Mouse (Mus musculus) CH12.LX (cell line): ENCODE results near the gene Smim1.

ENCODE experiments used
- CHD1 ChIP-seq: IDR thresholded peaks from 2 replicates; pipeline ENCODE4 v1.6.1; 2012; ENCODE audit warnings: low read depth, low read length, improper control_type of control experiment, inconsistent platforms
- CHD2 ChIP-seq: IDR thresholded peaks from 2 replicates; pipeline ENCODE4 v1.6.1; 2011; ENCODE audit warnings: low read length, improper control_type of control experiment
- CTCF ChIP-seq, 2 experiments: IDR thresholded peaks in 1 of 2; conservative IDR thresholded peaks in 1 of 2; 2 replicates each; pipeline ENCODE4 v1.5.1; 2011 to 2012; ENCODE audit warnings: low read depth in 2 of 2, low read length in 2 of 2, improper control_type of control experiment in 1 of 2, inconsistent platforms in 1 of 2, mild to moderate bottlenecking in 1 of 2, moderate library complexity in 1 of 2
- E2F4 ChIP-seq: IDR thresholded peaks from 2 replicates; pipeline ENCODE4 v1.6.1; 2011; ENCODE audit warnings: low read depth, low read length, improper control_type of control experiment; ENCODE audit not compliant: insufficient replicate concordance
- GABPA ChIP-seq: IDR thresholded peaks from 2 replicates; pipeline ENCODE4 v1.6.1; 2012; ENCODE audit warnings: low read depth, low read length, improper control_type of control experiment, inconsistent platforms; ENCODE audit not compliant: insufficient replicate concordance
- MAFK ChIP-seq: IDR thresholded peaks from 2 replicates; pipeline ENCODE4 v1.6.1; 2011; ENCODE audit warnings: low read length, improper control_type of control experiment; ENCODE audit not compliant: insufficient replicate concordance
- MAX ChIP-seq: IDR thresholded peaks from 2 replicates; pipeline ENCODE4 v1.6.1; 2011; ENCODE audit warnings: low read length, improper control_type of control experiment
- POLR2A ChIP-seq: IDR thresholded peaks from 2 replicates; pipeline ENCODE4 v1.6.1; 2011; ENCODE audit warnings: low read depth, mild to moderate bottlenecking, improper control_type of control experiment, low read length
- POLR2AphosphoS2 ChIP-seq: IDR thresholded peaks from 2 replicates; pipeline ENCODE4 v1.6.1; 2011; ENCODE audit warnings: low read depth, low read length, improper control_type of control experiment
- RAD21 ChIP-seq: IDR thresholded peaks from 2 replicates; pipeline ENCODE4 v1.6.1; 2011; ENCODE audit warnings: low read depth, mild to moderate bottlenecking, low read length, improper control_type of control experiment, moderate library complexity
- TCF12 ChIP-seq: IDR thresholded peaks from 2 replicates; pipeline ENCODE4 v1.6.1; 2014; ENCODE audit warnings: low read depth, mild to moderate bottlenecking, inconsistent platforms, low read length, improper control_type of control experiment
- USF1 ChIP-seq: IDR thresholded peaks from 2 replicates; pipeline ENCODE4 v1.6.1; 2014; ENCODE audit warnings: low read depth, mild to moderate bottlenecking, inconsistent platforms, low read length, improper control_type of control experiment
- ZC3H11A ChIP-seq: IDR thresholded peaks from 2 replicates; pipeline ENCODE4 v1.6.1; 2012; ENCODE audit warnings: low read depth, mild to moderate bottlenecking, inconsistent platforms, low read length, improper control_type of control experiment
- ZMIZ1 ChIP-seq: IDR thresholded peaks from 2 replicates; pipeline ENCODE4 v1.6.1; 2012; ENCODE audit warnings: low read depth, mild to moderate bottlenecking, inconsistent platforms, low read length, improper control_type of control experiment

DNA sequence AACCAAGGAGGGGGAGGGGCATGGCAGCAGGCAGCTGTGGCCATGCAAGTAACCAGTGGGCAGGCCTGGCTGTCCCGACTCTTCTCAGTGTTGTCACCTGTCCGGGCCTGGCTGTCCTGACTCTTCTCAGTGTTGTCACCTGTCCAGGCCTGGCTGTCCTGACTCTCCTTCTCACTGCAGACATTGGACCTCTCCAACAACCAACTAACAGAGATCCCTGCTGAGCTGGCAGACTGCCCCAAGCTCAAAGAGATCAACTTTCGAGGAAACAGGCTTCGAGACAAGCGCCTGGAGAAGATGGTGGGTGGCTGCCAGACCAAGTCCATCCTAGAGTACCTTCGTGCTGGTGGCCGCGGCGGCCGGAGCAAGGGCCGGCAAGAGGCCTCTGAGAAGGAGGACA lies 10.6 kb downstream of the Smim1 start:
- TF ChIP-seq GABPA (no peak), CHD1 (no peak), CTCF (conservative IDR thresholded peaks at IDR 0.05 in 1 of 2, IDR thresholded peaks at IDR 0.05 in 1 of 2; ENCODE audit: low read depth in 2 of 2, low read length in 2 of 2) (no peak), E2F4 (no peak), ZMIZ1 (no peak), POLR2AphosphoS2 (no peak), ZC3H11A (no peak), RAD21 (no peak), TCF12 (no peak), MAFK (no peak), POLR2A (no peak), USF1 (no peak), CHD2 (no peak), MAX (no peak)
